Mouse (Mus musculus) gastrocnemius, postnatal 36 days (tissue): Measurements from ENCODE around the gene Usp7. TPM values are rescaled to one million over a fixed set of nuclear protein-coding genes. Genes with fewer than 3 reads are reported as not detected.

Experiments
- DNase-seq, 2 experiments: peaks; one replicate each; pipeline ENCODE4 v3.0.0; 2022
- intact Hi-C: fragments of 180-260 bp; cut with DNase I; formaldehyde crosslinking; loops from one replicate; pipeline ENCODE4 v1.15.1; 2025
- total RNA-seq, 2 experiments: library from RNA; stranded (reverse); gene quantifications; 2 replicates each; pipeline ENCODE4 v1.2.3; 2021

Usp7 gene
- total RNA-seq, 2 experiments from 2014 or later = 48.3 to 57.0 TPM

DNA sequence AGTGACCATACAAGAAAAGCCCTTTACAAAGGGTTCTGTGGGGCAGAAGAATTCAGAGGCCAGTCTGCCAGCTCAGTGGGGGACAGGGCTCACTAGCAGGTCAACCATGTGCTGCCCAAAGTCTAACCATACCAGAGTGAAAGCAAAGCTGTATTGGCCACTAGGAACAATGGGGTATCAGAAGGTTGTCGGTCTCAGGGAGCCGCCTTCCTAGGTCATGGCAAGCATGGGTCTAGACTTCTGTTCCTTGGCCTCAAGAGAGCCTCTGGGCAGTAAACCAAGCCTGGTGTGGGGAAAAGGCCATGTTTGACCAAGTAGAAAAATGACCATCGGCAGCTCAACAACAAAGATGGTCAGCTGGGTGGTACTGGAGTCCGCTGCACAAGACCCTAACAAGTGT, 133.3 kb downstream of the Usp7 start:
- intact Hi-C loops = no loop called here

DNA sequence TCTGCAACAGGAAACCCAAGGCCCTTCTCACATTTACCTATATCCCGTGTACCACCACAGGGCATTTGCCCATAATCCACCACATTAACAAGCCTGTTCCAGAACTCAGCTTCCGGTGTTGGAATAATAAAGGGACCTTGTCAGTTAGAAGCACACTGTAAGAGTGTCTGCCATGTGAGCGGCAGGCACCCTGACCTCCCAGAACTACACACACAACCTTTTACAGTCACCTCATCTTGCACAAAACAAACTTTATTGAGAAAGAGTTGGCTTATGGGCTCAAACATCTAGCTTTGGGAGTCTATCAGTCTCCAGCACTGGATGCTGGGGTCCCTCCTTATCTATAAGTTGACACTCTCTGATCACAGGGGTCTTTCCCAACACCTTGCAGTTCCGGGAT, 133.8 kb downstream of the Usp7 start:
- DNase-seq = no peak
- intact Hi-C loops = no loop called here

More for the DNA sequence above, 133.3 kb downstream of the Usp7 start:
- no peak for DNase-seq

GRCm38 (mm10) chr16:8656256-8656655, 135.9 kb downstream of the Usp7 start:
- DNase-seq = no peak
- intact Hi-C loops = no loop called here

- intact Hi-C loops = no loop called here
- DNase-seq = no peak
These were observed 136.5 kb downstream of the Usp7 start for GRCm38 (mm10) chr16:8655599-8655998.

GRCm38 (mm10) chr16:8655108-8655507, 137.0 kb downstream of the Usp7 start:
- no peak for DNase-seq
- intact Hi-C loops = no loop called here

DNA sequence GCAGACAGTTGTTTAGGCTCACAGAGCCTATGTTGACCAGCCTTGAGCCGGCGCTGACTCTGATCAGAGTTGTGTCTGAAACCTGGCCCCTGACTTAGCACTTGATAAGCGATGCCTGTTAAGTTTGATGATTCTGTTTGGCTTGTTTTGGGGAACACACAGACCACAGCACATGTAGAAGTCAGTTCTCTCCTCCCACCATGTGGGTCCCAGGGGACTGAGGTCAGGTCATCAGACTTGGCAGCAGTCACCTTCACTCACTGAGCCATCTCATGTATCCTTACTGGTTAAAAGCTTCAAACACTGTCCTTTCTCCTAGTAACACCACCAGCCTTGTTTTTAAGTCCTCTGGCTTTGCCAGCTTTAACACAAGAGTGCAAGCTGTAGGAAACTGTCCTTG, 142.1 kb downstream of the Usp7 start:
- no peak for DNase-seq
- intact Hi-C loops = no loop called here

- no peak for DNase-seq
- intact Hi-C loops = no loop called here
These were observed 146.6 kb downstream of the Usp7 start for GRCm38 (mm10) chr16:8645546-8645945.

DNA sequence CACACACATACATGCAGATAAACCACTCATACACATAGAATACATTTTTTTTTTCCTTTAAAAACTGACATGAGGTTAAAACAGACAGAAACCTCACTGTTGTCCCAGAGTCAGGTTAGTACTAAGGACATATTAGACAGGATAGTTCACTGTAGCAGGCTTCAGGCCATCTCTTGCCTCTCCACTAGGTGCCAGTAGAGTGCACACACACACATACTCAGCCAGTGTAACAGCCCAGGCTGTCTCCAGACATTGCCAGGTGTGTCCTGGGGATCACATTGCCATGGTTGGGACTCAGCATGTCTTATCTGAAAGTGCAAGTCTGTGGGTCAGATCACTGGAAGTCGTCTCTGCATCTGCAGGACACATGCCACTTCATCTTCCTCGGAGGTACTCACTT, 148.3 kb downstream of the Usp7 start:
- DNase-seq = peak in 1 of 2 experiments; percentile 27
- intact Hi-C loops = loop anchor here (2.0 kb wide), 1 partner anchor 29 kb away; the partner anchor contains the start of gene Carhsp1

Other genes starting within 250 kb of the Usp7 start
- 10 to 100 TPM; 16.4 to 18.3 TPM for gene Pmm2, start 154.6 kb downstream of the Usp7 start, total RNA-seq
- gene Tmem186, start 154.6 kb downstream of the Usp7 start, total RNA-seq = 10 to 100 TPM in 1 of 2 experiments, 1 to 10 TPM in 1; 8.9 to 12.5 TPM
- gene Carhsp1, start 120.2 kb downstream of the Usp7 start, total RNA-seq = 1 to 10 TPM; 5.4 to 6.4 TPM
- not detected for gene Gm5767, start 111.5 kb downstream of the Usp7 start, total RNA-seq
- gene 1810013L24Rik, start 37.8 kb upstream of the Usp7 start, total RNA-seq = 10 to 100 TPM; 79.2 to 94.8 TPM